Mouse (Mus musculus) gastrocnemius, postnatal 14 days (tissue): ENCODE data around the gene Lypd3. TPM values are rescaled to one million over a fixed set of nuclear protein-coding genes. Genes with fewer than 3 reads are reported as not detected.
"Not testable (repeated sequence)": the region's sequence is repeated elsewhere in the genome, so short reads cannot be mapped to it uniquely, and the experiment has no call there.

Experiments
- DNase-seq: peaks from one replicate; pipeline ENCODE4 v3.0.0; 2021; ENCODE audit warnings: mixed read lengths
- intact Hi-C: fragments of 180-260 bp; cut with DNase I; formaldehyde crosslinking; loops from one replicate; pipeline ENCODE4 v1.15.1; 2025; ENCODE audit warnings: low total_unique reads
- total RNA-seq, 2 experiments: library from RNA; stranded (reverse); gene quantifications; 2 replicates each; pipeline ENCODE4 v1.2.3; 2021

Gene Lypd3
- total RNA-seq, 2 experiments from 2014 or later: not detected

- peak; percentile 81 for DNase-seq
- intact Hi-C loops: no loop called here
Measured at GRCm38 (mm10) chr7:24610879-24611494, 25.4 kb upstream of the Lypd3 start.

- intact Hi-C loops: no loop called here
- no peak for DNase-seq
Measured at GRCm38 (mm10) chr7:24611709-24612108, 24.6 kb upstream of the Lypd3 start.

- intact Hi-C loops: no loop called here
- DNase-seq: no peak
Measured at GRCm38 (mm10) chr7:24612308-24612910, 23.9 kb upstream of the Lypd3 start.

GRCm38 (mm10) chr7:24614816-24615215 is 21.5 kb upstream of the Lypd3 start:
- no peak for DNase-seq
- intact Hi-C loops: no loop called here

GRCm38 (mm10) chr7:24617763-24618162 is 18.6 kb upstream of the Lypd3 start:
- DNase-seq: no peak
- intact Hi-C loops: no loop called here

GRCm38 (mm10) chr7:24618374-24618773 is 18.0 kb upstream of the Lypd3 start:
- intact Hi-C loops, DNase-seq: not testable (repeated sequence)

- DNase-seq: no peak
- intact Hi-C loops: no loop called here
Measured at GRCm38 (mm10) chr7:24619671-24620397, 16.5 kb upstream of the Lypd3 start.

DNA sequence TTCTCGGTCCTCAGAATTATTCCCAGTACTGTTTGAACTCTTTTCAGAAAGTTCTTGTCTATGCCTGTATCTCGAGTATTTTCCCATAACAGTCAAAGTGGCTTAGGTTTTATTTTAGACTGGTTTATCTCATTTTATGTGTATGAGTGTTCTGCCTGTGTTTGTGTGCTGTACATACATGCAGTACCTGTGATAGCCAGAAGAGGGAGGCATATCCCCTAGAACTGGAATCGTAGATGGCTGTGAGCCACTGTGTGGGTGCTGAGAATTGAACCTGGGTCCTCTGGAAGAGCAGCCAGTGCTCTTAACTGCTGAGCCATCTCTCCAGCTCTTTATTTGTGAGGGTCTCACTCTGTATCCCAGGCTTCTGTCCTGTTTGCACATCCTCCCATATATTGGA is 15.2 kb upstream of the Lypd3 start:
- no peak for DNase-seq
- intact Hi-C loops: no loop called here

- intact Hi-C loops: no loop called here
- no peak for DNase-seq
Measured at GRCm38 (mm10) chr7:24622967-24623366, 13.4 kb upstream of the Lypd3 start.

GRCm38 (mm10) chr7:24628685-24629610 is 7.4 kb upstream of the Lypd3 start:
- intact Hi-C loops: no loop called here
- DNase-seq: peak; percentile 92

DNA sequence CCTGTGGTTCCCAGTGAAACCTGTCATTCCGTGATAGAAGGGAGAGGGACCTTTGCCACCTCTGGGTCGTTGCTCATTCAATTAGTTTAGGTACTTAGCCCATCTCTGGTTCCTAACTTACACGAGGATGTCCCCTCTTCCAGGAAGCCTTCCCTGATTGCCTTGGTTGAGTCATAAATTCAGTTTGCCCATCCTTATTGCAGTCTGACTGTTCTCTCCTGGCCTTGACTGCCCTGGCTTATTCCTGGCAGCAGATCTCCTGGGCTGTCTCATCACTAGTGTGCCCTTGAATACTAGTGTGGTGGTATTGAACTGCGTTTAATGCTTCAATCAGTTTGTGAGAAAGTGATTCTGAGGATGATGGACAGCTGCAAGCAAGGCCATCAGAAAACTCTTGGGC is 6.7 kb upstream of the Lypd3 start:
- intact Hi-C loops: no loop called here
- no peak for DNase-seq

GRCm38 (mm10) chr7:24630116-24630880 is 6.1 kb upstream of the Lypd3 start:
- no peak for DNase-seq

DNA sequence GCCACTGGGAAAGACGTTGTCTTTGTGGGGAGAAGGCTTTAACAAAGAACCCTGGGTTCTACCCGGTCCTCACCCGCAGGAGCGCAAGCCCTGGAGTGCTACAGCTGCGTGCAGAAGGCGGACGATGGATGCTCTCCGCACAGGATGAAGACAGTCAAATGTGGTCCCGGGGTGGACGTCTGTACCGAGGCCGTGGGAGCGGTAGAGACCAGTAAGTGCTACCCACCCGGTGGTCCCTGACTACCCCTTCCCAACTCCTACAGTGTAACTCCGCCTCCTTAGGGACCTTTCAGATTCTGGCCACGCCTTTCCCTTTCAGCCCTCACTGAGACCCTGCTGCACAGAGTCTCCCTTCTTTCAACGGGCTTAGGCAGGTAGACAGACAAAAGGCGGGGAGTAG is 696 bp downstream of the Lypd3 start:
- DNase-seq: no peak
- intact Hi-C loops: no loop called here

More at GRCm38 (mm10) chr7:24630116-24630880, 6.1 kb upstream of the Lypd3 start:
- intact Hi-C loops: no loop called here

GRCm38 (mm10) chr7:24638026-24638856 is 1.9 kb downstream of the Lypd3 start:
- no peak for DNase-seq
- intact Hi-C loops: no loop called here

DNA sequence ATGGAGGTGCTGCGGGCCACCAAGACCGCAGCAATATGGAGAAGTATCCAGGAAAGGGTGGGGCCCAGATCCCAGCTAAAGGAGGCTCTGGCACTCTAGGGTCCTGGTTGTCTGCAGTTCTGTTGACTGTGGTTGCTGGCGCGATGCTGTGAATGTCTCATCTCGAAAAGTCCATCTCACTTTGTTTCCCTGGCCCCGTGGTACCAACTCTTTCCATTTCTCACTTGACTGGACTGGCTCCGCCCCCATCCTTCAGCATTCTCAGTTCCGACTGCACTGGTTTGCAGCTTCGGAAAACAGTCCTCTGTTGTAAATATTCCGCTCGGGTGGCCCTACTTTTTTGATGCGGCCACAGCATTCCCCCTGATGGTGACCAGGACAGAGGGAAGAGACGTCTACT is 4.1 kb downstream of the Lypd3 start:
- intact Hi-C loops: loop anchor here (5.0 kb wide), 1 partner anchor 38 kb away; no protein-coding TSS in a partner anchor
- no peak for DNase-seq

DNA sequence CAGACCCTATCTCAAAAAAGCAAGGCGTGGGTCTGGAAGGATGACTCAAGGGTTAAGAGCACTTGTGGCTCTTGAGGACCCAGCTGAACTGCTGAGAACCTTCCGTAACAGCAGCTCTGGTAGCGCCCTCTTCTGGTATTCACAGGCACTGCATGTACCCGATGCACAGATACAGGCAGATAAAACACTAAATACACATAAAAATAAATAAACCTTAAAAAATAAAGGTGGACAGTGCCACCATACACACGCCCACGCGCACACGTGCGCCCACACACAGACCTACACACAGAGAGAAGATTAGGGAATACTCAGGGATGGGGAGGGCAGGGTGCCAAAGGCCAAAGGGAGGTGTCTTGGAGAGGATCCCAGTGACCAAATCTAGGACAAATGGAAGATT is 6.1 kb downstream of the Lypd3 start:
- intact Hi-C loops: loop anchor here (5.0 kb wide), 1 partner anchor 40 kb away; no protein-coding TSS in a partner anchor
- DNase-seq: peak; percentile 29

- no peak for DNase-seq
- intact Hi-C loops: loop anchor here (5.0 kb wide), 1 partner anchor 42 kb away; no protein-coding TSS in a partner anchor
Measured at GRCm38 (mm10) chr7:24644492-24644891, 8.1 kb downstream of the Lypd3 start.

GRCm38 (mm10) chr7:24644996-24645395 is 8.6 kb downstream of the Lypd3 start:
- intact Hi-C loops: loop anchor here (5.0 kb wide), 1 partner anchor 43 kb away; no protein-coding TSS in a partner anchor
- DNase-seq: no peak
